Mouse (Mus musculus) liver, embryonic 13.5 days (tissue): ENCODE measurements around the gene Pip5k1b. TPM values are rescaled to one million over a fixed set of nuclear protein-coding genes. Genes with fewer than 3 reads are reported as not detected.

Experiments used
- ATAC-seq: fragments of 200-750 bp; cut with Nextera tagmentation; 2 replicates; pipeline ENCODE4 v1.8.0; 2017; ENCODE audit warnings: low read depth, mild to moderate bottlenecking, moderate number of reproducible peaks, moderate library complexity
- DNase-seq: peaks from one replicate; pipeline ENCODE4 v3.0.0; 2022
- H3K27ac ChIP-seq: fragments of 300-500 bp; sonication (generic); 2 replicates; pipeline ENCODE4 v1.5.1; 2015; ENCODE audit warnings: moderate library complexity, mild to moderate bottlenecking, inconsistent platforms
- H3K27me3 ChIP-seq: fragments of 300-500 bp; sonication (generic); 2 replicates; pipeline ENCODE4 v1.6.1; 2015; ENCODE audit warnings: mild to moderate bottlenecking, inconsistent platforms
- H3K36me3 ChIP-seq: fragments of 300-500 bp; sonication (generic); 2 replicates; pipeline ENCODE4 v1.6.1; 2015; ENCODE audit warnings: mild to moderate bottlenecking, inconsistent platforms
- H3K4me1 ChIP-seq: fragments of 300-500 bp; sonication (generic); replicated peaks from 2 replicates; pipeline ENCODE4 v1.6.1; 2015; ENCODE audit warnings: inconsistent platforms
- H3K4me2 ChIP-seq: fragments of 300-500 bp; sonication (generic); 2 replicates; pipeline ENCODE4 v1.6.1; 2015; ENCODE audit warnings: inconsistent platforms, mild to moderate bottlenecking, moderate library complexity
- H3K4me3 ChIP-seq: fragments of 300-500 bp; sonication (generic); replicated peaks from 2 replicates; pipeline ENCODE4 v1.5.1; 2015; ENCODE audit warnings: mild to moderate bottlenecking, inconsistent platforms
- H3K9ac ChIP-seq: fragments of 300-500 bp; sonication (generic); 2 replicates; pipeline ENCODE4 v1.6.1; 2015; ENCODE audit warnings: mild to moderate bottlenecking, inconsistent platforms
- H3K9me3 ChIP-seq: fragments of 300-500 bp; sonication (generic); replicated peaks from 2 replicates; pipeline ENCODE4 v1.6.1; 2016; ENCODE audit warnings: inconsistent platforms
- WGBS: fragments of 180-500 bp; shearing (Covaris S2); methylation state at CpG from one replicate; pipeline ENCODE4 v1.1.7; 2015; ENCODE audit not compliant: insufficient replicate concordance; 5-methylcytosine and 5-hydroxymethylcytosine counted together
- polyA plus RNA-seq: library from polyadenylated mRNA; unstranded; fragments of >200 nt; fragmentation: Nextera tagmentation; extraction: Ambion mirVana; gene quantifications from 2 replicates; pipeline ENCODE4 v1.2.1, GENCODE M21; 2015

Pip5k1b gene
- polyA plus RNA-seq, 1 experiment from 2014 or later: 8.5 TPM

DNA sequence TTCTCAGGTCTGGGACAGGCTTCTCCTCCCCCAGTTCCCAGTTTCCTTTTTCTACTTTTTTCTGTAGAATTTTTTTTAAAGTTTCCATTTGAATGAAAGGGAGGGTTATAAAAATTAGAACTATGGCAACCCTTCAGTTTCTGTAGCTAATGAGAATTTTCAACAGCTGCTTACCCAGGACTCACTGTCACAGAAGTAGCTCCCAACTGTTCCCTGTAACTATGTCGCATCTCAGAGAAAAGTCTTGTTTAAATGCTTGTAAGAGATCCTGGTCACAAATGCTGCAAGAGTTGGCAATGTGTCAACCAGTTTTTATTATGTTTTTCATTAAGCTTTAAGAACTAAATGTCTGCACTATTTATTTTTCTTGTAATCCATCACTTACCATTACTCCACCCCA, 188.9 kb downstream of the Pip5k1b start:
- no peak overlapping the region for H3K4me2 ChIP-seq
- DNase-seq: no peak

GRCm38 (mm10) chr19:24362626-24363321, 192.9 kb downstream of the Pip5k1b start:
- DNase-seq (no peak), ATAC-seq (no peak)
- no peaks in the 10 kb centered on the region for H3K9me3 ChIP-seq
- WGBS: 68% methylated on average over 8 of the region's 8 CpGs
- H3K4me1 ChIP-seq: no peaks in the 10 kb centered on the region
- no peak overlapping the region for H3K27ac ChIP-seq
- H3K9ac ChIP-seq: no peak overlapping the region
- no peaks in the 10 kb centered on the region for H3K27me3 ChIP-seq
- no peak overlapping the region for H3K4me2 ChIP-seq
- H3K36me3 ChIP-seq: no peaks in the 10 kb centered on the region; the same call in 1 of the 2 replicates
- H3K4me3 ChIP-seq: no peak overlapping the region

More for the DNA sequence above, 188.9 kb downstream of the Pip5k1b start:
- Histone ChIP-seq H3K27me3 (no peaks in the 10 kb centered on the region), H3K9me3 (no peaks in the 10 kb centered on the region), H3K36me3 (no peaks in the 10 kb centered on the region), H3K27ac (no peak overlapping the region), H3K4me3 (no peak overlapping the region), H3K4me1 (no peaks in the 10 kb centered on the region), H3K9ac (no peak overlapping the region)
- no peak for ATAC-seq
- WGBS: 76% methylated on average over 1 of the region's 1 CpGs

GRCm38 (mm10) chr19:24359270-24359669, 196.4 kb downstream of the Pip5k1b start:
- DNase-seq (no peak), ATAC-seq (no peak)
- no peaks in the 10 kb centered on the region for H3K27me3 ChIP-seq
- WGBS: 84% methylated on average over 9 of the region's 9 CpGs
- no peak overlapping the region for H3K4me3 ChIP-seq
- no peaks in the 10 kb centered on the region for H3K4me1 ChIP-seq
- no peaks in the 10 kb centered on the region for H3K9me3 ChIP-seq
- H3K27ac ChIP-seq: no peak overlapping the region
- no peaks in the 10 kb centered on the region; the same call in 1 of the 2 replicates for H3K36me3 ChIP-seq
- H3K4me2 ChIP-seq: no peak overlapping the region
- no peak overlapping the region for H3K9ac ChIP-seq

- Histone ChIP-seq H3K9ac (no peak overlapping the region), H3K36me3 (no peaks in the 10 kb centered on the region; the same call in 1 of the 2 replicates), H3K27ac (no peak overlapping the region), H3K4me2 (no peak overlapping the region), H3K27me3 (no peaks in the 10 kb centered on the region), H3K4me3 (no peak overlapping the region), H3K4me1 (no peaks in the 10 kb centered on the region), H3K9me3 (no peaks in the 10 kb centered on the region)
- WGBS: 80% methylated on average over 5 of the region's 5 CpGs
- DNase-seq: no peak
- ATAC-seq: no peak
These were observed 203.2 kb downstream of the Pip5k1b start for GRCm38 (mm10) chr19:24352298-24352959.

- no peak for ATAC-seq
- WGBS: 86% methylated on average over 8 of the region's 8 CpGs
- Histone ChIP-seq H3K27me3 (no peaks in the 10 kb centered on the region), H3K36me3 (no peaks in the 10 kb centered on the region), H3K9ac (no peak overlapping the region), H3K27ac (no peak overlapping the region), H3K4me3 (no peak overlapping the region), H3K4me2 (no peak overlapping the region), H3K9me3 (no peaks in the 10 kb centered on the region), H3K4me1 (no peaks in the 10 kb centered on the region)
- DNase-seq: no peak
These were observed 211.2 kb downstream of the Pip5k1b start for GRCm38 (mm10) chr19:24344501-24344900.

GRCm38 (mm10) chr19:24342786-24343185, 212.9 kb downstream of the Pip5k1b start:
- no peaks in the 10 kb centered on the region for H3K9me3 ChIP-seq
- H3K4me1 ChIP-seq: no peaks in the 10 kb centered on the region
- no peak for DNase-seq
- H3K4me3 ChIP-seq: no peak overlapping the region
- H3K4me2 ChIP-seq: no peak overlapping the region
- ATAC-seq: no peak
- H3K27ac ChIP-seq: no peak overlapping the region
- H3K9ac ChIP-seq: no peak overlapping the region
- no peaks in the 10 kb centered on the region for H3K36me3 ChIP-seq
- H3K27me3 ChIP-seq: no peaks in the 10 kb centered on the region
- WGBS: 60% methylated on average over 5 of the region's 5 CpGs

GRCm38 (mm10) chr19:24336370-24337076, 219.1 kb downstream of the Pip5k1b start:
- Histone ChIP-seq H3K4me2 (no peak overlapping the region), H3K27ac (no peak overlapping the region), H3K36me3 (no peaks in the 10 kb centered on the region), H3K9ac (no peak overlapping the region), H3K27me3 (no peaks in the 10 kb centered on the region), H3K9me3 (no peaks in the 10 kb centered on the region), H3K4me1 (peaks cover 8% of the 10 kb centered on the region; the same call in 1 of the 2 replicates), H3K4me3 (no peak overlapping the region)
- no peak for ATAC-seq
- WGBS: 42% methylated on average over 12 of the region's 12 CpGs
- DNase-seq: no peak

DNA sequence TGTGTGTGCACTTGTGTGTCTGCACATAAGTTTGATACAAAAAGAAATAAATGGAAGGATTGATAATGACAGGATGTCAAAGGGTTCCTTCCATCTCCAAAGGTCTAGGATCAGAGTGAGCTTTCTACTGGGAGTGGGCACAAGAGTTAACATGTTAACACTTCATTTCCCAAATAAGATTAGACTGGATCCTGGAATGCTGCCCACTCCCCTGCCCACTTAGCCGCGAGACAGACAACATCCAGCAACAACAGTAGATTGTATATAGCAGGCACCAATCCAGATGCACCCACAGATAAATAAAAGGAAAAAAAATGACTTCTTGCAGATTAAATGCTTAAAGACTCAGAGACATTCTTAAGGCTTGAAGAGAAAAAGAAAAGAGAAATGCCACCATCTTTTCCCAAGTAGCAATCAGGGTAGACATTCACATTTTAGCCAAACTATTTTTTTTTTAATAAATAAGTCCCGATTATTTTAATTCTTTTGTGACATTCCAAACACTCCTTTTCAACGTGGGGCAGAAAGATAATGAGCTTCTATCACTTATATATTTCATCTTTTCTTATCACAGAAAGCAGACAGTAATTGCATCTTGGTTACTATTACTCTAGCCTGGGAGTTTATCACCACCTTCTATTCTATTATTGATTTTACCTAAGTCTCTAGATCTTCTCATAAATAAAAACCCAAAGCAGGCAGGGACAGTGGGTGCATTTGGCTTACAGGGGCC, 219.9 kb downstream of the Pip5k1b start:
- H3K27ac ChIP-seq: no peak overlapping the region
- no peak overlapping the region for H3K9ac ChIP-seq
- peaks cover 11% of the 10 kb centered on the region; the same call in 1 of the 2 replicates for H3K4me1 ChIP-seq
- no peak overlapping the region for H3K4me2 ChIP-seq
- ATAC-seq (no peak), DNase-seq (no peak)
- no peaks in the 10 kb centered on the region for H3K27me3 ChIP-seq
- 47% methylated on average over 4 of the region's 4 CpGs for WGBS
- H3K4me3 ChIP-seq: no peak overlapping the region
- no peaks in the 10 kb centered on the region for H3K36me3 ChIP-seq
- no peaks in the 10 kb centered on the region for H3K9me3 ChIP-seq

- Histone ChIP-seq H3K27ac (no peak overlapping the region), H3K4me2 (no peak overlapping the region), H3K9ac (no peak overlapping the region), H3K27me3 (no peaks in the 10 kb centered on the region), H3K4me1 (peaks cover 11% of the 10 kb centered on the region; the same call in 1 of the 2 replicates), H3K4me3 (no peak overlapping the region), H3K36me3 (no peaks in the 10 kb centered on the region), H3K9me3 (no peaks in the 10 kb centered on the region)
- 72% methylated on average over 5 of the region's 5 CpGs for WGBS
- ATAC-seq: no peak
- DNase-seq: no peak
These were observed 222.7 kb downstream of the Pip5k1b start for GRCm38 (mm10) chr19:24332956-24333355.

GRCm38 (mm10) chr19:24331274-24331673, 224.4 kb downstream of the Pip5k1b start:
- DNase-seq: no peak
- Histone ChIP-seq H3K36me3 (no peaks in the 10 kb centered on the region), H3K27ac (no peak overlapping the region), H3K9ac (no peak overlapping the region), H3K4me2 (no peak overlapping the region), H3K4me3 (no peak overlapping the region), H3K4me1 (peaks cover 9% of the 10 kb centered on the region; the same call in 1 of the 2 replicates), H3K9me3 (no peaks in the 10 kb centered on the region), H3K27me3 (no peaks in the 10 kb centered on the region)
- no peak for ATAC-seq
- 22% methylated on average over 2 of the region's 2 CpGs for WGBS

DNA sequence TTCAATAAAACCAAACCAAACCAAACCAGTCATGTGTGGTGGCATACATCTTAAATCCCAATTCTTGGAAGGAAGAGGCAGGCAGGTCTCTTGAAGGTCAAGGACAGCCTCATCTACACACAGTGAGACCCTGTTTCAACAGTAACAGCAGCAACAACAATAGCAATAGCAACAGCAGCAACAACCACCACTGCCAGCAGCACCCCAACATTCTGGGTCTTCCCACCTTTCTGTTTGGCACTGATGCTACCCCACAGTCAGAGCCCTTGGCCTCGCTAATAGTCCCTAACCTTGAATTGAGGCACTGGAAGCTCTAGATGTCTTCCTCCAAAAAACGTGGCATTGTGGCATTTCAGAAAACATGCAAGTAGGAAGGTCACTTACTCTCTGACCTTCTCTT, 225.3 kb downstream of the Pip5k1b start:
- no peaks in the 10 kb centered on the region for H3K36me3 ChIP-seq
- WGBS: 56% methylated on average over 2 of the region's 2 CpGs
- H3K4me2 ChIP-seq: no peak overlapping the region
- no peaks in the 10 kb centered on the region for H3K9me3 ChIP-seq
- no peak overlapping the region for H3K9ac ChIP-seq
- no peak for DNase-seq
- H3K27ac ChIP-seq: no peak overlapping the region
- H3K4me3 ChIP-seq: no peak overlapping the region
- peaks cover 7% of the 10 kb centered on the region; the same call in 1 of the 2 replicates for H3K4me1 ChIP-seq
- H3K27me3 ChIP-seq: no peaks in the 10 kb centered on the region
- no peak for ATAC-seq
